Comparison of ENCODE assay signal across 10 mouse cellular contexts in the genomic region with DNA sequence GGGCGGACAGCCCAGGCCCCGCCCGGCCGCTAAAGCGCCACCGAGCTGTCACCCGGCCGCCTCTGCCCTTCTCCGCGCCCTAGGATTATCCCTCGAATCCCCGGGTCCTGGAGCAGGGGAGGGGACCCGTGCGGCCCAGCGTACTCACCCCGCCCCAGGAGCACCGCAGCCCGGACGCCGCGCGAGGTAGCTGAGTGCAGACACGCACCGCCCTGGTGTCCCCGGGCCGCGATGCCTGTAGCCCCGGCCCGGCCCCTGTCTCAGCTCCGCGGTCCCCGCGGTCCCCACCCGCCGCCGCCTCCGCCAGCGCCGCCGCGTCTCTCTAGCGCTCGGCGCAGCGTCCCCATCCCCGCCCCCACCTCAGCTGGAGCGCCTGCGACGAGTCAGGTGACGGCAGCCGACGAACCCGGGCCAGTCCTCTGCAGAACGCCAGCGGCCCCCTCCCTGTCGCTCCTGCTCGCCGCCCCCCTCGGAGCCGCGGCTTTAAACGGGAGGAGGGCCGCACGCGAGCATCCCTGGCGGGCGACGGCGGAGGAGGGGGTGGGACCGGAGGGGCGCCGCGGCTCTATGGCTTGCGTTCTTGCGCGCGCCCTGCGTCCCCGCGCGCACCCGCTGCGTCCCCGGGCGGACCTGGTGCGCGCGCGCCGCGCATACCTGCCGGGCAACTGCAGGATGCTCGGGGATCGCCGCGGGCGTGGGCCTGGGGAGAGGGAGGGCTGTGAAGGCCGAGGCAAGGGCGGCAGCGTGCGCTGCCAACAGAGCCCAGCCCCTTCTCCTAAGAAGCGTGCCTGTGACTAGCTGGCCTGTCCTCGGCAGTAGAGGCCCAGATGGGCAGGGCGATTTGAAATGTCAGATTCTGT. TPM values are rescaled to one million over a fixed set of nuclear protein-coding genes. Genes with fewer than 3 reads are reported as not detected.
DNase-seq lines count a peak whose midpoint lies in the region; ATAC-seq and TF ChIP-seq lines count a peak whose summit lies in the region.
"Had no signal": no experiment of that assay in that cellular context is flagged by ENCODE, and none has a peak within 500 bp of the region (broad histone marks: within the 10 kb centered on the region; RNA-seq: fewer than 3 reads in every experiment).

A gene (minus strand): TSS at position 542 of the 860 bp plus-strand sequence.

- peak; percentile 97 for ATAC-seq in forebrain, embryonic 15.5 days (replicated peaks)
- ATAC-seq in hindbrain, postnatal 0 days, result peak; percentile 94
- ATAC-seq in neural tube, embryonic 11.5 days (ENCODE audit: insufficient read depth, low FRiP score, low TSS enrichment), result peak; percentile 91

- no peaks in the 10 kb centered on the region; the same call in 1 of the 2 replicates for H3K27me3 ChIP-seq in forebrain, embryonic 15.5 days
- H3K27me3 ChIP-seq in hindbrain, postnatal 0 days (ENCODE audit: insufficient read depth, low read length), result no peaks in the 10 kb centered on the region
- peaks cover 8% of the 10 kb centered on the region for H3K27me3 ChIP-seq in neural tube, embryonic 11.5 days (ENCODE audit: control insufficient read depth, insufficient read depth, low read length)

- peak within 1 kb of the TSS; percentile 78 for H3K4me3 ChIP-seq in forebrain, embryonic 15.5 days
- H3K4me3 ChIP-seq in hindbrain, postnatal 0 days (ENCODE audit: low read length), result peak within 1 kb of the TSS; percentile 82
- peak within 1 kb of the TSS; percentile 71 for H3K4me3 ChIP-seq in neural tube, embryonic 11.5 days (ENCODE audit: low read depth, low read length)

- intact Hi-C loops in left cerebral cortex, postnatal 25 days (cut with DNase I), result loop anchor here (1.0 kb wide), 2 partner anchors 120 to 135 kb away; a partner anchor contains a TSS

- peaks cover 18% of the 10 kb centered on the region for H3K4me1 ChIP-seq in forebrain, embryonic 15.5 days
- peaks cover 5% of the 10 kb centered on the region; the same call in 1 of the 2 replicates for H3K4me1 ChIP-seq in hindbrain, postnatal 0 days (ENCODE audit: insufficient read depth, low read length)
- H3K4me1 ChIP-seq in neural tube, embryonic 11.5 days (ENCODE audit: control insufficient read depth, insufficient read depth, low read length), result no peaks in the 10 kb centered on the region

- peak within 1 kb of the TSS; percentile 91 for H3K27ac ChIP-seq in forebrain, embryonic 15.5 days (replicated peaks)
- H3K27ac ChIP-seq in hindbrain, postnatal 0 days, result peak within 1 kb of the TSS; percentile 94
- H3K27ac ChIP-seq in neural tube, embryonic 11.5 days (ENCODE audit: low read depth, low read length), result peak within 1 kb of the TSS; percentile 83
- H3K27ac ChIP-seq: macrophage had no signal

- H3K9me3 ChIP-seq in forebrain, embryonic 15.5 days, result no peaks in the 10 kb centered on the region
- no peaks in the 10 kb centered on the region for H3K9me3 ChIP-seq in hindbrain, postnatal 0 days (ENCODE audit: low read length)
- no peaks in the 10 kb centered on the region for H3K9me3 ChIP-seq in neural tube, embryonic 11.5 days (ENCODE audit: control insufficient read depth, low read length)

- no peaks in the 10 kb centered on the region for H3K36me3 ChIP-seq in forebrain, embryonic 15.5 days
- no peaks in the 10 kb centered on the region for H3K36me3 ChIP-seq in hindbrain, postnatal 0 days (ENCODE audit: insufficient read depth, low read length)
- no peaks in the 10 kb centered on the region for H3K36me3 ChIP-seq in neural tube, embryonic 11.5 days (ENCODE audit: control insufficient read depth, insufficient read depth, low read length)

- under 1% methylated on average over 97 of the region's 104 CpGs for WGBS in forebrain, embryonic 15.5 days
- under 1% methylated on average over 85 of the region's 104 CpGs for WGBS in hindbrain, postnatal 0 days
- WGBS in neural tube, embryonic 11.5 days, result under 1% methylated on average over 59 of the region's 104 CpGs

- peak; percentile 20 to 22 for DNase-seq in heart, adult 18-20 months
- no peak for DNase-seq in heart, adult 9 months (ENCODE audit: low spot score in 2 of 2)
- peak; percentile 90 for DNase-seq in cerebellum, adult 11-12 months
- peak; percentile 95 for DNase-seq in hindbrain, postnatal 0 days (ENCODE audit: low spot score)
- DNase-seq in left cerebral cortex, postnatal 25 days (ENCODE audit: low spot score in 2 of 2), result peak; percentile 89 to 94
- peak; percentile 83 for DNase-seq in neural tube, embryonic 11.5 days (ENCODE audit: low spot score)
- no peak for DNase-seq in spleen, adult 18-20 months

- peak within 1 kb of the TSS; percentile 73 for H3K4me2 ChIP-seq in forebrain, embryonic 15.5 days (replicated peaks)
- peak within 1 kb of the TSS; percentile 72 for H3K4me2 ChIP-seq in hindbrain, postnatal 0 days (ENCODE audit: low read depth, low read length)
- H3K4me2 ChIP-seq in neural tube, embryonic 11.5 days (ENCODE audit: low read depth), result peak within 1 kb of the TSS; percentile 93

- peak within 1 kb of the TSS; percentile 83 for H3K9ac ChIP-seq in forebrain, embryonic 15.5 days (replicated peaks)
- H3K9ac ChIP-seq in hindbrain, postnatal 0 days (replicated peaks; ENCODE audit: low read length), result peak within 1 kb of the TSS; percentile 84
- H3K9ac ChIP-seq in neural tube, embryonic 11.5 days (ENCODE audit: low read length), result peak within 1 kb of the TSS; percentile 61

- no peak for TF ChIP-seq CTCF in hindbrain, postnatal 0 days (IDR thresholded peaks at IDR 0.05; ENCODE audit: low read depth)

RNA-seq across cellular contexts. Expression of the gene that starts here (rescaled TPM):
- 1 to 10 TPM; 4.8 to 7.0 TPM for total RNA-seq in heart, adult 18-20 months (2021)
- polyA plus RNA-seq in forebrain, embryonic 15.5 days (2015; fragmentation: Nextera tagmentation; extraction: Ambion mirVana), result 98.4 and 101 TPM in 2 replicates
- 192 and 210 TPM in 2 replicates for total RNA-seq in hindbrain, postnatal 0 days (2014; rRNA removed)
- polyA plus RNA-seq in hindbrain, postnatal 0 days (2015; fragmentation: Nextera tagmentation; extraction: Ambion mirVana), result 131 and 151 TPM in 2 replicates
- total RNA-seq in left cerebral cortex, postnatal 25 days (2021), result 100 to 1,000 TPM; 399 to 404 TPM
- polyA plus RNA-seq in neural tube, embryonic 11.5 days (2014; fragmentation: Nextera tagmentation; extraction: Ambion mirVana), result 20.1 and 21.3 TPM in 2 replicates
- polyA plus RNA-seq: C2C12, macrophage had no signal

Comparison
In these comparisons a context has a peak if more than half of its experiments do, and no peak if none do; other contexts are left out.
1. RNA of the gene that starts here (total RNA-seq): 399 to 404 TPM in left cerebral cortex, postnatal 25 days and 192 to 210 TPM in hindbrain, postnatal 0 days; 4.8 to 7.0 TPM in heart, adult 18-20 months; every median in the first group is over 10 times any median in the second.
2. DNase-seq: peak in heart, adult 18-20 months (2 of 2), cerebellum, adult 11-12 months (single experiment), hindbrain, postnatal 0 days (single experiment), left cerebral cortex, postnatal 25 days (2 of 2) and neural tube, embryonic 11.5 days (single experiment); none in heart, adult 9 months (0 of 2) and spleen, adult 18-20 months (0 of 2).
3. Peak in every context shown above with its lines, with median percentiles within 50 percentile points of each other: ATAC-seq, H3K27ac ChIP-seq, H3K4me2 ChIP-seq, H3K4me3 ChIP-seq and H3K9ac ChIP-seq.